Mouse (Mus musculus): Measurements from ENCODE around the gene Angptl2. TPM values are rescaled to one million over a fixed set of nuclear protein-coding genes. Genes with fewer than 3 reads are reported as not detected.

Gene Angptl2
- 1.2 and 2.3 TPM in 2 replicates for polyA plus RNA-seq (2012)

DNA sequence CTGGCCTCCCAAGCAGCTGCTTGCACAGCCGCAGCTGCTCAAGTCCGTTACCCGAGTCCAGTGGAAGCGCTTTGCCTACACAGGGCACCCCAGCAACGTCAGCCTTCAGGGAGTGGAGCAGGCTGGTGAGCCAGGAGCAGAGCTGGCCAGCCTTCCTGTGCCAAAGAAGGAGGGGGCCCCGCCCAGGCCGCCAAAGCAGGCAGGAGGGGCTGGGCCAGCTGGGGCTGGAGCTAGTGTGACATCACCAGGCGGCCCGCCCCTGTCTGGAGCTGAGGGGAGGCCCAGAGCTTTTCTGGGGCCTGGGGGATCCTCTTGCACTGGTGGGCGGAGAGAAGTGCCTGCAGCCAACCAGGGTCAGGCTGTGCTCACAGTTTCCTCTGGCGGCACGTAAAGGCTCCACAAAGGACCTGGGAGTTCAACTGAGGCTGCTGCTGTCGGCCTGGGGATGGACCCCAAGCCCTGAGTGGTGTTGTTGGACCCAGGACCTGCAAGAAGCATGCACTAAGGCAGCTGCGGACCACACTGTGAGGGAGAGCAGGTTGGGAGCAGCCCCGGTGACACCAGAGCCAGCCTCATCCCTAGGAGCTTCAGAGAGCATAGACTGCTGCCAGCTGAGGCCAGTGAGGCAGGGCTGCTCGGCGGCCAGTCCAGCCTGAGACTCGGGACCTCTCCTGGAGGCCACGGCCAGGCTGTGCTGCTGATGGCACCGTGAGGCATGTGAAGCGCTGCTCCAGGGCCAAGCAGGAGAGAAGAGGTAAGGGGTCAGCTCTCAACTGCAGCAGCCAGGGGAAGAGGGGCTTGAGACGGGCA, at the start of gene Angptl2:
TSS of gene Angptl2 (plus strand) at position 370 of the 810 bp plus-strand sequence.

Other genes with a start within 250 kb of the Angptl2 start
- 47.2 and 49.6 TPM in 2 replicates for gene Slc2a8, start 234.0 kb upstream of the Angptl2 start, polyA plus RNA-seq (2012)
- gene Garnl3, start 84.4 kb upstream of the Angptl2 start, polyA plus RNA-seq (2012), result 0.57 and 0.65 TPM in 2 replicates
- 1.5 and 1.6 TPM in 2 replicates for gene Ralgps1, start 155.4 kb downstream of the Angptl2 start, polyA plus RNA-seq (2012)
- gene Zbtb34, start 215.3 kb downstream of the Angptl2 start, polyA plus RNA-seq (2012), result 5.4 TPM in 2 replicates

Measured in megakaryocyte-erythroid progenitor cell, adult 5 weeks (primary cell).